Mouse (Mus musculus): ENCODE measurements at regions not wholly inside any gene's neighbourhood (a gene's known extent, or its start where the extent isn't known, plus 50 kb on each side); places are given as distances from the start of the nearest gene placed in this dataset.
"Not testable (repeated sequence)": the region's sequence is repeated elsewhere in the genome, so short reads cannot be mapped to it uniquely, and the experiment has no call there.

DNA sequence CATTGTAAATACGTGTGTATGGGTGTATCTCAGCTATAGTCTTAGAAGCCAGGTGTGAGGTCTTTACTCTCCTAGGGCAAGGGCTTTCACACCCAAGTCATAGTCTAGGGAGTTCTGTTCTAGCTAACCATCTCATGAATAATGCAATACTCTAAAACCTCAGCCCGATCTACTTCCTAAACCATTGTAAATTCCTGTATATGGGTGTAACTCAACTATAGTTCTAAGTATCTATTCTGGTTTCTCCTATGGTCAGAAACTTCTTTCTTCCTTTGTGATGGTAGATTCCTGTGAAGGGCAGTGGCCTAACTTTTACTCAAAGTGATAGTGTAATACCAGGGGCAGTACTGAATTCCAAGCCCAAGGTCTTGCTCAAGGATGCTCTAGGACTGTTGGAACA lies 58.7 kb upstream of the Srd5a3 start:
- DNase-seq (ENCODE audit: low spot score in 2 of 2); intact Hi-C loops (cut with DNase I): not testable (repeated sequence)

- intact Hi-C loops (cut with DNase I) = no loop called here
- no peak for DNase-seq (ENCODE audit: low spot score in 2 of 2)
Observed at GRCm38 (mm10) chr5:76080429-76080828, 59.6 kb upstream of the Srd5a3 start.

GRCm38 (mm10) chr5:76079204-76080025 lies 60.7 kb upstream of the Srd5a3 start:
- no peak for DNase-seq (ENCODE audit: low spot score in 2 of 2)
- intact Hi-C loops (cut with DNase I) = no loop called here

- no peak for DNase-seq (ENCODE audit: low spot score in 2 of 2)
- intact Hi-C loops (cut with DNase I) = no loop called here
Observed at GRCm38 (mm10) chr5:76078485-76078884, 61.6 kb upstream of the Srd5a3 start.

DNA sequence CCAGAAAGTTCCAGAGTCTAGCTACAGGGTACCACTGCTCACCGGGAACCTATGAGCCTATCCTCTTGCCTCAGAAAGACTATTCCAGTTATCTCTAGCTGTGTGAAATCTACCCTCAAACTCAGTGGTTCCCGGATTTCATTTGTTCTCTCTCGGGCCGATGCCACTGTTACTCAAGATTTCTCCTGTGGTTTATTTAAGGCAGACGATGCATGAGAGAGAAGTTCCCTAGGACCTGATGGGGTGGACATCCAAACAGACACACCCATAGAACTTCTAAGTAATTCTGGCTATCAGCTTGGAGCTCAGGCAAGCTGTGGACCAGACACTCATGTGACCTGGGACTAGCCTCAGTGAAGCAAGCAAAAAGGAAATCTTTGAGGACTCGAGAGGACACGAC lies 63.8 kb upstream of the Srd5a3 start:
- no peak for DNase-seq (ENCODE audit: low spot score in 2 of 2)
- intact Hi-C loops (cut with DNase I) = no loop called here

DNA sequence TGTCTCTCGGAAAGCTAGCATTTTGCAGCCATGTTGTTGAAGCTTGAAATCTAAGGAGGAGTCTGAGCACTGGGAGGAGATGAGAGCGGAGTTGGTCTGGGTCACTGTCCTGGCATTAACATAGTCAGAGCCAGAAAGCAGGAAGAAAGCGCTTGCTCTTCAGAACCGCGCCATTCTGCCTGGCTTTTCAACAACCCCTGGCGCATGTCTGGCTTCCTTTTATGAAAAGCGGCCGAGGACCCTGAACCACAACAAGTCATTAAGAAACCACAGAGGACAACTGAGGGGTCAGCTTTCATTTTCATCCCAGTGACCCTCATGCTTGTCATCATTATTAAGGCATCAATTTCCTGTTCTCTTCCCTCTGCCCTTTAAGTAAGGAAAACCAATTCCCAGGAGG lies 64.7 kb upstream of the Srd5a3 start:
- DNase-seq (ENCODE audit: low spot score in 2 of 2) = no peak
- intact Hi-C loops (cut with DNase I) = no loop called here

GRCm38 (mm10) chr5:76067881-76068280 lies 72.2 kb upstream of the Srd5a3 start:
- intact Hi-C loops (cut with DNase I) = no loop called here
- no peak for DNase-seq (ENCODE audit: low spot score in 2 of 2)

GRCm38 (mm10) chr5:76067231-76067630 lies 72.8 kb upstream of the Srd5a3 start:
- intact Hi-C loops (cut with DNase I) = no loop called here
- DNase-seq (ENCODE audit: low spot score in 2 of 2) = no peak

- no peak for DNase-seq (ENCODE audit: low spot score in 2 of 2)
- intact Hi-C loops (cut with DNase I) = no loop called here
Observed at GRCm38 (mm10) chr5:76065789-76066188, 74.3 kb upstream of the Srd5a3 start.

DNA sequence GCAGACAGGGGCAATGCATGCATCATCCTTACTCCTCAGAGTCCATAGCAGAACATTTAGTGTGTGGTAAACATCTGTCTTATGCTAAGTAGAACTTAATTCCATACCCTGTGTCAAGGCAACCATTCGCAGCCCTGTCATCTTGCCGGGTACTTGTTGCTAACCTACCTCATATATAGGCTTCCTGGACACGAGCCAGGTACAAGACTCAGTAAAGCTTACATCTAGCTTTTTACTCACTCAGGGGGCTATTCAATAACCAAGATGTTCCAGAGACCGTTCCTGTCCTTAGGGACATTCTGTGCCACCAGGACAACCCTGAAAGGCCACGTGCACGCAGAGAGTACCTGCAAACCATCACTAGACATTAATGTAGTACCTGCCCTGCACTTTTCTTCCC lies 74.8 kb upstream of the Srd5a3 start:
- intact Hi-C loops (cut with DNase I) = no loop called here
- no peak for DNase-seq (ENCODE audit: low spot score in 2 of 2)

- intact Hi-C loops (cut with DNase I) = no loop called here
- no peak for DNase-seq (ENCODE audit: low spot score in 2 of 2)
Observed at GRCm38 (mm10) chr5:76064686-76065085, 75.4 kb upstream of the Srd5a3 start.

DNA sequence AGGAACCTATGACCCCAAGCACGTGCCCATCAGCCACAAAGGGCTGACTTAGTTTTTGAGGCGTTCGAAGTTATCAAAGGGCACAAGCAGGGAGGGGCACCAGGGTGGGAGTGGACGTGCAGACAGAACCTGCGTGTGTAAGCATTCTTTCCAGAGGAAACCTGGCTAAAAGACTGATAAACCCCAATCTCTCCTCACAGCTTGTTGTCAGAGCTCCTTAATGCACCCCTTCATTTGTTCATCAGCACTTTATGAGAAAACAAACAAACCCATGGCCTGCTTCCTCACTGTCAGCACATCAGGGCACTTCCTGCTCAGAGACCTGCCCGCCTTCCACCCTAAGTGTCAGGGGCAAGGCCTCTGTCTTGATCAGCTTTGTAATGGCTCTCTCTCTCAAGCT lies 76.6 kb upstream of the Srd5a3 start:
- intact Hi-C loops (cut with DNase I) = no loop called here
- no peak for DNase-seq (ENCODE audit: low spot score in 2 of 2)

DNA sequence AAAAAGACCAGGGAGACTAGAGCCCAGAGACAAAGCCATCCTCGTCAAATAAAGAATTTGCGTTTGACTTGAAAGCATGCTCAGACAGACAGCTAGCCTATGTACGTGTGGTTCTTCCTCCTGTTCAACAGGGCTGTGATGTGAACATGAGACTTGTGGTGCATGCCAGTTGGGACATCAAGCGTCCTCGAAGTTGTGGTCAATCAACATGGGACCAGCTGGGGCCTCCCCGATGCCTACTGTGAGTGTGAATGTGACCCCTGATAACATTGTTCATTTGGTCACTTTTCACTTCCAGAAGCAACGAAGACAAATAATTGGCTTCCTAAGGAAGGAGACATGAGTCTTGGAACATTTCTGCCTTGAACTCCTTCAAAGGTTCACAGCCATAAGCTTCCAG lies 79.8 kb upstream of the Kdr start:
- no peak for DNase-seq (ENCODE audit: low spot score in 2 of 2)
- intact Hi-C loops (cut with DNase I) = no loop called here

DNA sequence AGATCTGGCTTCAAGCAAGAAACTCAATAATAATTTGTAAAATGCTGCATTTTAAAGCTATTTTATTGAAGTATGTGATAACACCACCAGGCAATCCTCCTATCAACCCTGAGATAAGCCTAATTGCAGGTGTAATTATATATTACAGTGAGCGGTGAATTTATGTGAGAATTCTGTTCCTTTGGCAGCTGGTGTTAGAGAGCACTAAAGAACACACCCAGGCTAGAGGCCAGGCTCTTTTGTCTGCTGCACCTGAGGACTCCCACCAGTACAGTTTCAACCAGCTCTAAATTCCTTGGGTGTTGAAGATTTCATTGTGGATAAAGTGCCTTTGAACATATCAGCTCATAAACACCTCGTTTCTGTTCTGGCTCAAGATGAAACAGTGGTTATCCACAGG lies 77.6 kb upstream of the Kdr start:
- intact Hi-C loops (cut with DNase I) = no loop called here
- no peak for DNase-seq (ENCODE audit: low spot score in 2 of 2)

DNA sequence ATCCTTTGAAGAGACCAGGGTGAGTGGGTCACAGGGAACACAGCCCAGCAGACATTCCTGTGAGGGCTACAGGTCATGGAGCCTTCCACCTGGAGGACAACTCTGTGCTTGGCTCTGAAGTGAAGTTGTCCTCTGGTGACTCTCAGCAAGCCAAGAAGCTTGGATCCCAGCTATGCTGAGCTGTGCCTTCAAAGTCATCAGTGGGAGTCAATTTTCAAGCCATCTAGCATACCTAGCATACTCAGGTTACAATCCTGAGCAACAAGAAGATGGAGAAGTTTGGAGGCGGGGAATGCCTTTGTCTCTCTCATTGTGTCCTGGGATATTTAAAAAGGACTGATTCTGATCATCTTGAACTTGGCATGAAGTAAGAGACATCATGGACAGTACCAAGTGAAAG lies 74.5 kb upstream of the Kdr start:
- no peak for DNase-seq (ENCODE audit: low spot score in 2 of 2)
- intact Hi-C loops (cut with DNase I) = no loop called here

- no peak for DNase-seq (ENCODE audit: low spot score in 2 of 2)
- intact Hi-C loops (cut with DNase I) = no loop called here
Observed at GRCm38 (mm10) chr5:76051658-76052057, 73.4 kb upstream of the Kdr start.

- intact Hi-C loops (cut with DNase I) = no loop called here
- DNase-seq (ENCODE audit: low spot score in 2 of 2) = no peak
Observed at GRCm38 (mm10) chr5:76048103-76048874, 70.0 kb upstream of the Kdr start.

DNA sequence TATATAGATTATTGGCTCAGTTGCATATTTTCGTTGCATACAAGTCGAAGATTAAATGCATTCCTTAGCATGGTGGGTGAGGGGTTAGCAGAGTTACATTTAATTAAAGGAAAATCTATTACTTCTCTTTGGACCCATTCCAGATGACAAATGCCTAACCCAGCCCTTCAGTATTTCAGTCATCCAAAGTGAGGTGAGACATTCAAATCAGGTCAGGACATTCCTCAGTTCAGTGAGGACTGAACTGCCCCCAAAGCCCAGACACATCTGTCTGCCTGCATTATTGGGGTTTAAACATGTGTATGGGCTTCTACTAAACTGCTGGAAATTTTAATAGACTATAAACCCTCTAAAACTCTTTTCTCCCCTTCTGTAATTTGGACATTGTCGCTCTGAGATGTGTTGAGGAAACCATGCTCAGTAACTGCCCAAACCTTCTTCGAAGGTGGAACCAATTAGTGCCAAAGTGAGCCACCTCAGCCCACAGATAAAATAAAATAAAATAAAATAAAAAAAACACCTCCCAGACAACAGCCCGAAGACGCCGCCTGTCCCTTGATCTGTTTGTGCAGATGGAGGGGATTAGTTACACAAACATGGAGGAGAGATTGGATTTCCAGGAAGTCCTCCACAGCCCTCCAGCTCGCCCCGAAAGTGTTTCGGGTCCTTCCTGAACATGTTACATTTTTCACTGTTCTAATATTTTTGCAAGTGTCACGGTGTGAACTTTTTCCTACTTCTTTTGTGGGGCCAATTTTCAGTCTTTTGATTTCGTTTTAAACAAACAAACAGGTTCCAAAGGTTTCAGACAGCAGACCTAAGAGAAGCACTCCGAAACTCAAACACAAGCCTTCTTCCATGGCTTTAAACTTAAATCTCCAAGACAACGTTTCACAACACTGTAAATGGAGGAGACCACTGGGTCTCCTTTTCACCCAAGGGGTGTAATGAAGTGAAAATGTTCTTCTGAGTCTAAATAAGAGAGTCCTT lies 65.6 kb upstream of the Kdr start:
- no peak for DNase-seq (ENCODE audit: low spot score in 2 of 2)
- intact Hi-C loops (cut with DNase I) = no loop called here

- intact Hi-C loops (cut with DNase I) = no loop called here
- no peak for DNase-seq (ENCODE audit: low spot score in 2 of 2)
Observed at GRCm38 (mm10) chr5:76040454-76041203, 62.4 kb upstream of the Kdr start.
